ENCODE assay signal across 28 mouse cellular contexts in genomic region chr10:52387192-52387591, GRCm38 (mm10). TPM values are rescaled to one million over a fixed set of nuclear protein-coding genes. Genes with fewer than 3 reads are reported as not detected.
DNase-seq lines count a peak whose midpoint lies in the region; ATAC-seq and TF ChIP-seq lines count a peak whose summit lies in the region.
"Had no signal": no experiment of that assay in that cellular context is flagged by ENCODE, and none has a peak within 500 bp of the region (broad histone marks: within the 10 kb centered on the region; RNA-seq: fewer than 3 reads in every experiment).

No protein-coding gene starts in this region.

- no peak for TF ChIP-seq RAD21 in MEL (IDR thresholded peaks at IDR 0.05; ENCODE audit: low read depth, low read length)

- no peaks in the 10 kb centered on the region for H3K79me2 ChIP-seq in heart, adult 2 months (replicated peaks; ENCODE audit: control insufficient read depth, insufficient read depth, low read length)
- no peaks in the 10 kb centered on the region; the same call in 1 of the 2 replicates for H3K79me2 ChIP-seq in MEL (ENCODE audit: control insufficient read depth, insufficient read depth, low read length, poor library complexity)

- TF ChIP-seq POLR2A in heart, adult 2 months (IDR thresholded peaks at IDR 0.05; ENCODE audit: insufficient read depth, low read depth, low read length), result no peak
- TF ChIP-seq POLR2A in MEL (IDR thresholded peaks at IDR 0.05; ENCODE audit: control insufficient read depth in 1 of 2, insufficient read depth in 1 of 2, low read depth in 1 of 2, low read length in 2 of 2, poor library complexity in 1 of 2), result no peak

- intact Hi-C loops in heart, adult 2 months (cut with DNase I), result loop anchor here (5.0 to 10.0 kb wide), 5 partner anchors 80 to 792 kb away; partner anchors contain the start of gene Fam162b

- peaks cover 11% of the 10 kb centered on the region for H3K36me3 ChIP-seq in heart, adult 2 months (ENCODE audit: control insufficient read depth, insufficient read depth, low read length)
- H3K36me3 ChIP-seq in heart, embryonic 10.5 days, result no peaks in the 10 kb centered on the region
- H3K36me3 ChIP-seq in MEL (ENCODE audit: control insufficient read depth in 1 of 2, insufficient read depth in 2 of 2, low read length in 2 of 2), result peaks cover 0 to 21% of the 10 kb centered on the region in 2 experiments; a peak in 2 of 4 replicates
- H3K36me3 ChIP-seq: G1E had no signal

- H3K4me3 ChIP-seq in heart, adult 2 months, result no peak overlapping the region
- no peak overlapping the region for H3K4me3 ChIP-seq in heart, embryonic 10.5 days
- no peak overlapping the region; a peak in 1 of 4 replicates for H3K4me3 ChIP-seq in MEL (ENCODE audit: control insufficient read depth in 1 of 2, insufficient read depth in 1 of 2, low read depth in 2 of 2, low read length in 2 of 2)
- H3K4me3 ChIP-seq in brown adipose tissue, adult 24 weeks (ENCODE audit: insufficient read depth, low read depth, low read length), result no peak overlapping the region

- TF ChIP-seq EP300 in heart, adult 2 months (IDR thresholded peaks at IDR 0.05; ENCODE audit: insufficient read depth, low read depth, low read length), result no peak
- peak in 1 of 2 experiments; percentile 51; a peak in 1 of 4 replicates for TF ChIP-seq EP300 in MEL (IDR thresholded peaks at IDR 0.05; ENCODE audit: low read depth in 1 of 2, low read length in 2 of 2)

- WGBS in heart, adult 2 months, result 76% methylated on average over 4 of the region's 4 CpGs
- WGBS in heart, embryonic 10.5 days, result 61% methylated on average over 4 of the region's 4 CpGs

- peaks cover 16% of the 10 kb centered on the region for H3K4me1 ChIP-seq in heart, adult 2 months (ENCODE audit: control insufficient read depth, insufficient read depth, low read length)
- H3K4me1 ChIP-seq in heart, embryonic 10.5 days, result peaks cover 6% of the 10 kb centered on the region; the same call in 1 of the 2 replicates
- peaks cover 7 to 24% of the 10 kb centered on the region in 2 experiments for H3K4me1 ChIP-seq in MEL (ENCODE audit: control insufficient read depth in 1 of 2, insufficient read depth in 2 of 2, low read length in 2 of 2)
- peaks cover 20% of the 10 kb centered on the region; the same call in 1 of the 2 replicates for H3K4me1 ChIP-seq in brown adipose tissue, adult 24 weeks (ENCODE audit: control insufficient read depth, insufficient read depth, insufficient read length, low read length)

- no peak overlapping the region for H3K9ac ChIP-seq in heart, adult 2 months (ENCODE audit: low read depth, low read length)
- no peak overlapping the region for H3K9ac ChIP-seq in MEL (ENCODE audit: control insufficient read depth, low read depth, low read length, poor library complexity, severe bottlenecking)

- no peak for ATAC-seq in monocyte, adult 5-6 weeks (replicated peaks; ENCODE audit: insufficient number of reproducible peaks, low FRiP score, low TSS enrichment, poor library complexity, severe bottlenecking)
- ATAC-seq: activated CD4-positive, CD25-positive, alpha-beta regulatory T cell, adult 4 months; CD4-positive, CD25-positive, alpha-beta regulatory T cell, adult 4 months; Patski had no signal

- no peak for TF ChIP-seq CTCF in heart, adult 2 months (IDR thresholded peaks at IDR 0.05)
- TF ChIP-seq CTCF in MEL (IDR thresholded peaks at IDR 0.05 in 2 of 3, conservative IDR thresholded peaks at IDR 0.05 in 1 of 3; ENCODE audit: control insufficient read depth in 1 of 3, insufficient read depth in 1 of 3, low read depth in 2 of 3, low read length in 3 of 3, poor library complexity in 1 of 3, severe bottlenecking in 1 of 3), result no peak

- peak overlapping the region; percentile 11; the same call in 1 of the 2 replicates for H3K27ac ChIP-seq in heart, adult 2 months
- H3K27ac ChIP-seq in heart, embryonic 10.5 days, result no peak overlapping the region
- no peak overlapping the region for H3K27ac ChIP-seq in MEL (ENCODE audit: control insufficient read depth, low read depth, low read length)
- H3K27ac ChIP-seq in brown adipose tissue, adult 24 weeks (replicated peaks; ENCODE audit: low read depth, low read length), result 0 out of 2 replicates have a peak overlapping the region, but pooled peaks have one; percentile 36

- no peaks in the 10 kb centered on the region for H3K27me3 ChIP-seq in heart, adult 2 months (ENCODE audit: control insufficient read depth, insufficient read depth, low read length)
- H3K27me3 ChIP-seq in heart, embryonic 10.5 days (ENCODE audit: insufficient read depth, poor library complexity, severe bottlenecking), result no peaks in the 10 kb centered on the region
- H3K27me3 ChIP-seq in MEL (ENCODE audit: control insufficient read depth in 1 of 2, insufficient read depth in 2 of 2, low read length in 2 of 2), result no peaks in the 10 kb centered on the region
- H3K27me3 ChIP-seq: CH12.LX had no signal

- no peaks in the 10 kb centered on the region for H3K9me3 ChIP-seq in heart, embryonic 10.5 days
- H3K9me3 ChIP-seq in MEL (replicated peaks; ENCODE audit: insufficient read depth, low read length), result no peaks in the 10 kb centered on the region
- H3K9me3 ChIP-seq: G1E had no signal

- no peak for DNase-seq in heart, adult 2 months
- DNase-seq in heart, embryonic 10.5 days (ENCODE audit: low spot score), result no peak
- no peak for DNase-seq in MEL (ENCODE audit: low read depth, low spot score)
- DNase-seq in frontal cortex, postnatal 14 days (ENCODE audit: low spot score in 2 of 2), result no peak
- DNase-seq: adrenal gland, adult 2 months; adrenal gland, adult 8-10 months; adrenal gland, postnatal 10 days; adrenal gland, postnatal 14 days; adrenal gland, postnatal 25 days; adrenal gland, postnatal 36 days; B cell, adult 2 months; cerebellum, adult 11 months; cerebellum, adult 11-12 months; cerebellum, adult 18-20 months; cerebellum, adult 2 months; cerebellum, adult 8-10 months had no signal

TF ChIP-seq in MEL, 35 proteins besides CTCF, POLR2A, EP300 and RAD21 (continues in another document):
- TF ChIP-seq MYB (IDR thresholded peaks at IDR 0.05; ENCODE audit: low read depth, low read length) (0 out of 2 replicates have a peak, but pooled peaks have one; percentile 33), GATA1 (IDR thresholded peaks at IDR 0.05; ENCODE audit: low read depth, low read length) (peak; percentile 66), E2F4 (IDR thresholded peaks at IDR 0.05; ENCODE audit: borderline replicate concordance, low read depth, low read length) (no peak), HCFC1 (IDR thresholded peaks at IDR 0.05; ENCODE audit: low read depth, low read length) (no peak), NRF1 (IDR thresholded peaks at IDR 0.05; ENCODE audit: insufficient read depth, low read depth, low read length, poor library complexity, severe bottlenecking) (no peak), ZKSCAN1 (IDR thresholded peaks at IDR 0.05; ENCODE audit: low read depth, low read length) (no peak), BHLHE40 (IDR thresholded peaks at IDR 0.05; ENCODE audit: borderline replicate concordance, low read depth, low read length) (no peak), TBP (IDR thresholded peaks at IDR 0.05; ENCODE audit: low read depth, low read length) (no peak), JUND (IDR thresholded peaks at IDR 0.05; ENCODE audit: low read depth, low read length) (no peak), ELF1 (IDR thresholded peaks at IDR 0.05; ENCODE audit: low read depth, low read length) (no peak), CHD1 (IDR thresholded peaks at IDR 0.05; ENCODE audit: low read depth, low read length) (no peak), ETS1 (IDR thresholded peaks at IDR 0.05; ENCODE audit: low read depth, low read length) (no peak), RCOR1 (IDR thresholded peaks at IDR 0.05; ENCODE audit: low read depth, low read length) (no peak)

RNA-seq across cellular contexts. Expression of gene Nepn, which starts 1.6 kb away (rescaled TPM):
- under 1 TPM; 0.59 to 0.63 TPM for total RNA-seq in heart, adult 2 months (2021)
- 1.2 and 2.1 TPM in 2 replicates for polyA plus RNA-seq in heart, adult 2 months (2012; rRNA removed)
- polyA plus RNA-seq in heart, embryonic 10.5 days (2016; fragmentation: Nextera tagmentation; extraction: Ambion mirVana), result 7.6 TPM in 1 of 2 replicates, not detected in the other
- total RNA-seq in MEL (2012; rRNA removed), result 0.12 and 0.13 TPM in 2 replicates
- polyA plus RNA-seq in MEL (2012; ENCODE audit: insufficient read depth in 1 of 2, insufficient read length in 2 of 2, low read depth in 1 of 2, low replicate concordance in 2 of 2, missing spikeins in 1 of 2), result under 1 TPM in 1 of 2 experiments, not detected in 1; 0.17 TPM
- polyA plus RNA-seq in brown adipose tissue, adult 24 weeks (2012; ENCODE audit: insufficient read depth, insufficient read length, missing spikeins), result 1.7 and 16.4 TPM in 2 replicates
- total RNA-seq in monocyte, adult 5-6 weeks (2017), result not detected in 3 replicates
- total RNA-seq: adrenal gland, adult 8-10 months; CH12.LX; ES-E14; G1E had no signal
- polyA plus RNA-seq: activated CD4-positive, CD25-positive, alpha-beta regulatory T cell, adult 4 months; C2C12; CD4-positive, CD25-positive, alpha-beta regulatory T cell, adult 4 months; G1E; Patski had no signal

RNA-seq across cellular contexts. Expression of gene Gopc, which starts 5.3 kb away (rescaled TPM):
- 10 to 100 TPM; 11.9 to 12.0 TPM for total RNA-seq in heart, adult 2 months (2021)
- 4.2 and 7.6 TPM in 2 replicates for polyA plus RNA-seq in heart, adult 2 months (2012; rRNA removed)
- 17.4 and 18.4 TPM in 2 replicates for polyA plus RNA-seq in heart, embryonic 10.5 days (2016; fragmentation: Nextera tagmentation; extraction: Ambion mirVana)
- total RNA-seq in MEL (2012; rRNA removed), result 6.2 and 6.4 TPM in 2 replicates
- polyA plus RNA-seq in MEL (2012; ENCODE audit: insufficient read depth in 1 of 2, insufficient read length in 2 of 2, low read depth in 1 of 2, low replicate concordance in 2 of 2, missing spikeins in 1 of 2), result 1 to 10 TPM in 1 of 2 experiments, not detected in 1; 8.2 TPM
- polyA plus RNA-seq in brown adipose tissue, adult 24 weeks (2012; ENCODE audit: insufficient read depth, insufficient read length, missing spikeins), result 9.3 and 12.4 TPM in 2 replicates
- total RNA-seq in monocyte, adult 5-6 weeks (2017), result 28.0 to 31.4 TPM (median 29.3 TPM) in 3 replicates

RNA-seq across cellular contexts. Expression of gene Gm26741, which starts 28.6 kb away (rescaled TPM):
- not detected for total RNA-seq in heart, adult 2 months (2021)
- polyA plus RNA-seq in heart, adult 2 months (2012; rRNA removed), result not detected in 2 replicates
- not detected in 2 replicates for polyA plus RNA-seq in heart, embryonic 10.5 days (2016; fragmentation: Nextera tagmentation; extraction: Ambion mirVana)
- total RNA-seq in MEL (2012; rRNA removed), result not detected in 2 replicates
- not detected for polyA plus RNA-seq in MEL (2012; ENCODE audit: insufficient read depth in 1 of 2, insufficient read length in 2 of 2, low read depth in 1 of 2, low replicate concordance in 2 of 2, missing spikeins in 1 of 2)
- not detected in 2 replicates for polyA plus RNA-seq in brown adipose tissue, adult 24 weeks (2012; ENCODE audit: insufficient read depth, insufficient read length, missing spikeins)
- total RNA-seq in monocyte, adult 5-6 weeks (2017), result not detected in 3 replicates
- total RNA-seq: adrenal gland, adult 18-20 months; adrenal gland, adult 2 months; adrenal gland, adult 8-10 months; adrenal gland, postnatal 10 days; adrenal gland, postnatal 14 days; adrenal gland, postnatal 25 days; adrenal gland, postnatal 36 days; adrenal gland, postnatal 4 days; CH12.LX; ES-E14; G1E had no signal
- polyA plus RNA-seq: activated CD4-positive, CD25-positive, alpha-beta regulatory T cell, adult 4 months; adrenal gland, adult 2 months; brain, embryonic 14.5 days; C2C12; CD4-positive, CD25-positive, alpha-beta regulatory T cell, adult 4 months; cerebellum, adult 2 months; G1E; Patski had no signal

RNA-seq across cellular contexts. Expression of gene Nus1, which starts 30.2 kb away (rescaled TPM):
- total RNA-seq in heart, adult 2 months (2021), result 10 to 100 TPM; 33.4 to 36.8 TPM
- 8.0 and 13.9 TPM in 2 replicates for polyA plus RNA-seq in heart, adult 2 months (2012; rRNA removed)
- polyA plus RNA-seq in heart, embryonic 10.5 days (2016; fragmentation: Nextera tagmentation; extraction: Ambion mirVana), result 9.4 and 14.1 TPM in 2 replicates
- total RNA-seq in MEL (2012; rRNA removed), result 24.8 and 25.6 TPM in 2 replicates
- polyA plus RNA-seq in MEL (2012; ENCODE audit: insufficient read depth in 1 of 2, insufficient read length in 2 of 2, low read depth in 1 of 2, low replicate concordance in 2 of 2, missing spikeins in 1 of 2), result 10 to 100 TPM; 43.5 to 52.4 TPM
- 25.1 and 35.3 TPM in 2 replicates for polyA plus RNA-seq in brown adipose tissue, adult 24 weeks (2012; ENCODE audit: insufficient read depth, insufficient read length, missing spikeins)
- total RNA-seq in monocyte, adult 5-6 weeks (2017), result 26.5 to 31.3 TPM (median 30.0 TPM) in 3 replicates

Comparison
In these comparisons a context has a peak if more than half of its experiments do, and no peak if none do; other contexts are left out.
1. H3K27ac ChIP-seq: peak in heart, adult 2 months (single experiment) and brown adipose tissue, adult 24 weeks (single experiment); none in heart, embryonic 10.5 days (single experiment) and MEL (single experiment).